Mouse (Mus musculus) gastrocnemius, postnatal 36 days (tissue): Measurements from ENCODE around the gene Gm45140. TPM values are rescaled to one million over a fixed set of nuclear protein-coding genes. Genes with fewer than 3 reads are reported as not detected.
"Not testable (repeated sequence)": the region's sequence is repeated elsewhere in the genome, so short reads cannot be mapped to it uniquely, and the experiment has no call there.

ENCODE experiments used
- DNase-seq, 2 experiments: peaks; one replicate each; pipeline ENCODE4 v3.0.0; 2022
- intact Hi-C: fragments of 180-260 bp; cut with DNase I; formaldehyde crosslinking; loops from one replicate; pipeline ENCODE4 v1.15.1; 2025
- total RNA-seq, 2 experiments: library from RNA; stranded (reverse); gene quantifications; 2 replicates each; pipeline ENCODE4 v1.2.3; 2021

Gm45140 gene
- total RNA-seq, 2 experiments from 2014 or later, result 2.0 TPM; not detected in 1

- intact Hi-C loops, result no loop called here
- no peak for DNase-seq
Measured at GRCm38 (mm10) chr6:87779174-87780165, 56.1 kb downstream of the Gm45140 start.

GRCm38 (mm10) chr6:87778294-87779173 lies 57.1 kb downstream of the Gm45140 start:
- intact Hi-C loops, result no loop called here
- no peak for DNase-seq

GRCm38 (mm10) chr6:87777842-87778241 lies 57.8 kb downstream of the Gm45140 start, which contains the start of gene Gp9:
Gene Gp9 (plus strand): TSS chr6:87778072.
- DNase-seq, result no peak
- intact Hi-C loops, result no loop called here

- intact Hi-C loops, result no loop called here
Measured at GRCm38 (mm10) chr6:87776663-87777062, 58.9 kb downstream of the Gm45140 start.

GRCm38 (mm10) chr6:87775588-87776245 lies 59.9 kb downstream of the Gm45140 start:
- no peak for DNase-seq
- intact Hi-C loops, result no loop called here

More at GRCm38 (mm10) chr6:87776663-87777062, 58.9 kb downstream of the Gm45140 start:
- DNase-seq, result no peak

GRCm38 (mm10) chr6:87774909-87775308 lies 60.7 kb downstream of the Gm45140 start:
- no peak for DNase-seq
- intact Hi-C loops, result no loop called here

GRCm38 (mm10) chr6:87774466-87774865 lies 61.1 kb downstream of the Gm45140 start:
- DNase-seq, result no peak
- intact Hi-C loops, result no loop called here

- no peak for DNase-seq
- intact Hi-C loops, result no loop called here
Measured at GRCm38 (mm10) chr6:87770626-87771025, 65.0 kb downstream of the Gm45140 start.

GRCm38 (mm10) chr6:87764296-87764695 lies 71.3 kb downstream of the Gm45140 start:
- intact Hi-C loops, result loop anchor here (5.0 to 10.0 kb wide), 2 partner anchors 53 to 221 kb away; partner anchors contain the start of gene H1fx
- DNase-seq, result not testable (repeated sequence)

- intact Hi-C loops, result loop anchor here (5.0 to 10.0 kb wide), 2 partner anchors 54 to 221 kb away; partner anchors contain the start of gene H1fx
- no peak for DNase-seq
Measured at GRCm38 (mm10) chr6:87763376-87764280, 72.0 kb downstream of the Gm45140 start.

- intact Hi-C loops, result loop anchor here (5.0 to 10.0 kb wide), 2 partner anchors 55 to 223 kb away; partner anchors contain the start of gene H1fx
- no peak for DNase-seq
Measured at GRCm38 (mm10) chr6:87762161-87762560, 73.4 kb downstream of the Gm45140 start.

- intact Hi-C loops, result loop anchor here (5.0 to 10.0 kb wide), 2 partner anchors 57 to 225 kb away; partner anchors contain the start of gene H1fx
- no peak for DNase-seq
Measured at GRCm38 (mm10) chr6:87759850-87760249, 75.7 kb downstream of the Gm45140 start.

GRCm38 (mm10) chr6:87759404-87759803 lies 76.2 kb downstream of the Gm45140 start:
- intact Hi-C loops, result no loop called here
- no peak for DNase-seq

- DNase-seq, result no peak
- intact Hi-C loops, result no loop called here
Measured at GRCm38 (mm10) chr6:87756896-87757295, 78.7 kb downstream of the Gm45140 start.

GRCm38 (mm10) chr6:87755196-87755595 lies 80.4 kb downstream of the Gm45140 start:
- no peak for DNase-seq
- intact Hi-C loops, result no loop called here

GRCm38 (mm10) chr6:87751574-87751973 lies 84.0 kb downstream of the Gm45140 start:
- intact Hi-C loops, result no loop called here
- no peak for DNase-seq

- intact Hi-C loops, result no loop called here
- no peak for DNase-seq
Measured at GRCm38 (mm10) chr6:87750184-87750910, 85.2 kb downstream of the Gm45140 start.

GRCm38 (mm10) chr6:87748531-87748930 lies 87.1 kb downstream of the Gm45140 start:
- DNase-seq, result no peak
- intact Hi-C loops, result no loop called here
